Mouse (Mus musculus): ENCODE data around the gene Zfp467. TPM values are rescaled to one million over a fixed set of nuclear protein-coding genes. Genes with fewer than 3 reads are reported as not detected.

The Zfp467 gene
- polyA plus RNA-seq, 2 experiments: 2.2 to 2.3 TPM

GRCm38 (mm10) chr6:48423336-48423735 is 22.3 kb downstream of the Zfp467 start:
- Histone ChIP-seq H3K27ac (no peak overlapping the region), H3K9me3 (ENCODE audit: control insufficient read depth, low read length) (no peaks in the 10 kb centered on the region), H3K4me3 (ENCODE audit: insufficient read depth in 1 of 2, low read depth in 2 of 2, low read length in 2 of 2) (no peak overlapping the region), H3K9ac (replicated peaks) (no peak overlapping the region), H3K27me3 (ENCODE audit: control insufficient read depth, insufficient read depth, low read length) (no peaks in the 10 kb centered on the region), H3K36me3 (replicated peaks; ENCODE audit: control insufficient read depth, insufficient read depth, low read depth) (no peaks in the 10 kb centered on the region), H3K4me2 (ENCODE audit: low read depth) (no peak overlapping the region), H3K4me1 (replicated peaks; ENCODE audit: control insufficient read depth in 2 of 2, insufficient read depth in 2 of 2, low read length in 1 of 2) (0 out of 4 replicates have a peak, but pooled peaks cover 0 to 5% of the 10 kb centered on the region in 2 experiments)
- WGBS (ENCODE audit: insufficient replicate concordance): 72% methylated on average over 3 of the region's 3 CpGs
- DNase-seq (ENCODE audit: low read depth in 3 of 3, low spot score in 3 of 3) (no peak), ATAC-seq (ENCODE audit: insufficient read depth) (no peak)
- no peak for TF ChIP-seq EP300 (IDR thresholded peaks at IDR 0.05; ENCODE audit: low read depth)
- TF ChIP-seq CTCF (IDR thresholded peaks at IDR 0.05; ENCODE audit: low read depth): no peak

- no peak overlapping the region for H3K4me3 ChIP-seq (ENCODE audit: insufficient read depth in 1 of 2, low read depth in 2 of 2, low read length in 2 of 2)
- DNase-seq (ENCODE audit: low read depth in 3 of 3, low spot score in 3 of 3): no peak
- no peak overlapping the region for H3K4me2 ChIP-seq (ENCODE audit: low read depth)
- whole genome bisulfite sequencing (ENCODE audit: insufficient replicate concordance): 3% methylated on average over 2 of the region's 2 CpGs
- no peak overlapping the region for H3K27ac ChIP-seq
- TF ChIP-seq CTCF (IDR thresholded peaks at IDR 0.05; ENCODE audit: low read depth) (no peak), EP300 (IDR thresholded peaks at IDR 0.05; ENCODE audit: low read depth) (no peak)
- H3K9me3 ChIP-seq (ENCODE audit: control insufficient read depth, low read length): no peaks in the 10 kb centered on the region
- 0 out of 4 replicates have a peak, but pooled peaks cover 0 to 5% of the 10 kb centered on the region in 2 experiments for H3K4me1 ChIP-seq (replicated peaks; ENCODE audit: control insufficient read depth in 2 of 2, insufficient read depth in 2 of 2, low read length in 1 of 2)
- H3K27me3 ChIP-seq (ENCODE audit: control insufficient read depth, insufficient read depth, low read length): no peaks in the 10 kb centered on the region
- no peaks in the 10 kb centered on the region for H3K36me3 ChIP-seq (replicated peaks; ENCODE audit: control insufficient read depth, insufficient read depth, low read depth)
- no peak overlapping the region for H3K9ac ChIP-seq (replicated peaks)
- no peak for ATAC-seq (ENCODE audit: insufficient read depth)
Measured at GRCm38 (mm10) chr6:48420647-48421046, 25.0 kb downstream of the Zfp467 start.

- TF ChIP-seq EP300 (IDR thresholded peaks at IDR 0.05; ENCODE audit: low read depth) (no peak), CTCF (IDR thresholded peaks at IDR 0.05; ENCODE audit: low read depth) (no peak)
- no peak overlapping the region for H3K4me2 ChIP-seq (ENCODE audit: low read depth)
- H3K27me3 ChIP-seq (ENCODE audit: control insufficient read depth, insufficient read depth, low read length): no peaks in the 10 kb centered on the region
- H3K9me3 ChIP-seq (ENCODE audit: control insufficient read depth, low read length): no peaks in the 10 kb centered on the region
- H3K36me3 ChIP-seq (replicated peaks; ENCODE audit: control insufficient read depth, insufficient read depth, low read depth): no peaks in the 10 kb centered on the region
- DNase-seq (ENCODE audit: low read depth in 3 of 3, low spot score in 3 of 3): no peak
- H3K4me3 ChIP-seq (ENCODE audit: insufficient read depth in 1 of 2, low read depth in 2 of 2, low read length in 2 of 2): no peak overlapping the region
- ATAC-seq (ENCODE audit: insufficient read depth): no peak
- no peak overlapping the region for H3K27ac ChIP-seq
- H3K9ac ChIP-seq (replicated peaks): no peak overlapping the region
- WGBS (ENCODE audit: insufficient replicate concordance): 72% methylated on average over 2 of the region's 2 CpGs
- 0 out of 4 replicates have a peak, but pooled peaks cover 0 to 5% of the 10 kb centered on the region in 2 experiments for H3K4me1 ChIP-seq (replicated peaks; ENCODE audit: control insufficient read depth in 2 of 2, insufficient read depth in 2 of 2, low read length in 1 of 2)
Measured at GRCm38 (mm10) chr6:48416486-48416885, 29.1 kb downstream of the Zfp467 start.

GRCm38 (mm10) chr6:48415636-48416035 is 30.0 kb downstream of the Zfp467 start:
- Histone ChIP-seq H3K9ac (replicated peaks) (no peak overlapping the region), H3K27me3 (ENCODE audit: control insufficient read depth, insufficient read depth, low read length) (no peaks in the 10 kb centered on the region), H3K27ac (no peak overlapping the region), H3K4me2 (ENCODE audit: low read depth) (no peak overlapping the region), H3K4me3 (ENCODE audit: insufficient read depth in 1 of 2, low read depth in 2 of 2, low read length in 2 of 2) (no peak overlapping the region), H3K4me1 (replicated peaks; ENCODE audit: control insufficient read depth in 2 of 2, insufficient read depth in 2 of 2, low read length in 1 of 2) (0 out of 4 replicates have a peak, but pooled peaks cover 0 to 3% of the 10 kb centered on the region in 2 experiments), H3K36me3 (replicated peaks; ENCODE audit: control insufficient read depth, insufficient read depth, low read depth) (no peaks in the 10 kb centered on the region), H3K9me3 (ENCODE audit: control insufficient read depth, low read length) (no peaks in the 10 kb centered on the region)
- TF ChIP-seq EP300 (IDR thresholded peaks at IDR 0.05; ENCODE audit: low read depth) (no peak), CTCF (IDR thresholded peaks at IDR 0.05; ENCODE audit: low read depth) (no peak)
- DNase-seq (ENCODE audit: low read depth in 3 of 3, low spot score in 3 of 3) (no peak), ATAC-seq (ENCODE audit: insufficient read depth) (no peak)
- 79% methylated on average over 7 of the region's 7 CpGs for WGBS (ENCODE audit: insufficient replicate concordance)

GRCm38 (mm10) chr6:48414886-48415285 is 30.7 kb downstream of the Zfp467 start:
- WGBS (ENCODE audit: insufficient replicate concordance): 62% methylated on average over 1 of the region's 1 CpGs
- H3K36me3 ChIP-seq (replicated peaks; ENCODE audit: control insufficient read depth, insufficient read depth, low read depth): no peaks in the 10 kb centered on the region

More at GRCm38 (mm10) chr6:48414886-48415285, 30.7 kb downstream of the Zfp467 start:
- no peak for TF ChIP-seq EP300 (IDR thresholded peaks at IDR 0.05; ENCODE audit: low read depth)
- TF ChIP-seq CTCF (IDR thresholded peaks at IDR 0.05; ENCODE audit: low read depth): no peak
- Histone ChIP-seq H3K4me2 (ENCODE audit: low read depth) (no peak overlapping the region), H3K9ac (replicated peaks) (no peak overlapping the region), H3K9me3 (ENCODE audit: control insufficient read depth, low read length) (no peaks in the 10 kb centered on the region), H3K27me3 (ENCODE audit: control insufficient read depth, insufficient read depth, low read length) (no peaks in the 10 kb centered on the region), H3K4me1 (replicated peaks; ENCODE audit: control insufficient read depth in 2 of 2, insufficient read depth in 2 of 2, low read length in 1 of 2) (no peaks in the 10 kb centered on the region), H3K27ac (no peak overlapping the region), H3K4me3 (ENCODE audit: insufficient read depth in 1 of 2, low read depth in 2 of 2, low read length in 2 of 2) (no peak overlapping the region)
- ATAC-seq (ENCODE audit: insufficient read depth) (no peak), DNase-seq (ENCODE audit: low read depth in 3 of 3, low spot score in 3 of 3) (no peak)
